In genomic region chr14:60264990-60265876, GRCm38 (mm10) we compare ENCODE assay signal across 8 mouse cellular contexts. TPM values are rescaled to one million over a fixed set of nuclear protein-coding genes. Genes with fewer than 3 reads are reported as not detected.
DNase-seq lines count a peak whose midpoint lies in the region; ATAC-seq lines count a peak whose summit lies in the region.

Gene Mtmr6, plus strand, starts transcription at chr14:60265228.

- H3K9ac ChIP-seq in hindbrain, embryonic 12.5 days: peak within 1 kb of the TSS; percentile 86

- no peaks in the 10 kb centered on the region for H3K36me3 ChIP-seq in hindbrain, embryonic 12.5 days

- H3K27me3 ChIP-seq in hindbrain, embryonic 12.5 days: no peaks in the 10 kb centered on the region

- peaks cover 13% of the 10 kb centered on the region for H3K4me1 ChIP-seq in hindbrain, embryonic 12.5 days

- 0% methylated on average over 43 of the region's 51 CpGs for WGBS in hindbrain, embryonic 12.5 days

- H3K4me2 ChIP-seq in hindbrain, embryonic 12.5 days (replicated peaks): peak within 1 kb of the TSS; percentile 55

- H3K9me3 ChIP-seq in hindbrain, embryonic 12.5 days (replicated peaks): no peaks in the 10 kb centered on the region

- H3K4me3 ChIP-seq in hindbrain, embryonic 12.5 days: peak within 1 kb of the TSS; percentile 85

- H3K27ac ChIP-seq in hindbrain, embryonic 12.5 days: peak within 1 kb of the TSS; percentile 77

- peak; percentile 97 for DNase-seq in NIH3T3 (ENCODE audit: low read depth)
- peak; percentile 96 for DNase-seq in cerebellum, postnatal 10 days
- peak; percentile 91 to 93 for DNase-seq in frontal cortex, postnatal 10 days (ENCODE audit: low spot score in 2 of 2)
- DNase-seq in layer of hippocampus, postnatal 14 days (ENCODE audit: low spot score in 2 of 2): peak; percentile 90 to 97
- peak; percentile 94 for DNase-seq in lung, postnatal 14 days
- DNase-seq in retina, adult 2 months (ENCODE audit: low read depth, low spot score): peak; percentile 98
- peak; percentile 89 to 94 for DNase-seq in thymus, postnatal 36 days

- peak; percentile 98 for ATAC-seq in hindbrain, embryonic 12.5 days (ENCODE audit: low FRiP score)

RNA-seq across cellular contexts. Expression of gene Mtmr6, which starts in this region (rescaled TPM):
- 58.0 and 58.4 TPM in 2 replicates for polyA plus RNA-seq in hindbrain, embryonic 12.5 days (2016; fragmentation: Nextera tagmentation; extraction: Ambion mirVana)
- 100 to 1,000 TPM; 102 to 106 TPM for total RNA-seq in layer of hippocampus, postnatal 14 days (2021)

Comparison
In these comparisons a context has a peak if more than half of its experiments do, and no peak if none do; other contexts are left out.
1. Peak in every context shown above with its lines: DNase-seq, ATAC-seq, H3K4me3 ChIP-seq and H3K27ac ChIP-seq.